Mouse (Mus musculus): ENCODE measurements around the gene Plvap. TPM values are rescaled to one million over a fixed set of nuclear protein-coding genes. Genes with fewer than 3 reads are reported as not detected.
"Not testable (repeated sequence)": the region's sequence is repeated elsewhere in the genome, so short reads cannot be mapped to it uniquely, and the experiment has no call there.

The Plvap gene
- total RNA-seq, 4 experiments from 2014 or later, result 195 to 255 (median 230) TPM

GRCm38 (mm10) chr8:71526272-71526671, 14.7 kb upstream of the Plvap start:
- DNase-seq, result no peak

- no peak for DNase-seq
Measured at GRCm38 (mm10) chr8:71525226-71526050, 13.9 kb upstream of the Plvap start, which contains the start of gene Ccdc194. Gene Ccdc194 (minus strand): TSS chr8:71525711.

DNA sequence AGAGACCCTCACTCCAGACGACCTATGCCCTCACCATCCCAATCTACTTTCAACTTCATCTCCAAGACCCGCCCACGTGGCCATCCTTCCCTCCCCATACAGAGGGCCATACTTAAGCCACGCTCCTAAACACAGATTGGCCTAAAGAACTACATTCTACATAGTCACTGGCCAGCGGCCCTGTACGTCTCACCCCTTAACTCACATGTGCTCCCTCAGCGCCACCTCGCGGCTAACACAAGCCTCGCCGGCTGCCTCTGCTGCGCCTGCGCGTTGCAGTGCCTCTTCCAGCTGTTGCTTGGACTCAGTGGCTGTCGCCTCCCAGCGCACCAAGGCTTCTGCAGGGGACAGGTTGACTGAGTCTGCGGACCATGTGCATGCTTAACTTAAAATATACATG, 10.1 kb upstream of the Plvap start:
- DNase-seq, result peak; percentile 89

DNA sequence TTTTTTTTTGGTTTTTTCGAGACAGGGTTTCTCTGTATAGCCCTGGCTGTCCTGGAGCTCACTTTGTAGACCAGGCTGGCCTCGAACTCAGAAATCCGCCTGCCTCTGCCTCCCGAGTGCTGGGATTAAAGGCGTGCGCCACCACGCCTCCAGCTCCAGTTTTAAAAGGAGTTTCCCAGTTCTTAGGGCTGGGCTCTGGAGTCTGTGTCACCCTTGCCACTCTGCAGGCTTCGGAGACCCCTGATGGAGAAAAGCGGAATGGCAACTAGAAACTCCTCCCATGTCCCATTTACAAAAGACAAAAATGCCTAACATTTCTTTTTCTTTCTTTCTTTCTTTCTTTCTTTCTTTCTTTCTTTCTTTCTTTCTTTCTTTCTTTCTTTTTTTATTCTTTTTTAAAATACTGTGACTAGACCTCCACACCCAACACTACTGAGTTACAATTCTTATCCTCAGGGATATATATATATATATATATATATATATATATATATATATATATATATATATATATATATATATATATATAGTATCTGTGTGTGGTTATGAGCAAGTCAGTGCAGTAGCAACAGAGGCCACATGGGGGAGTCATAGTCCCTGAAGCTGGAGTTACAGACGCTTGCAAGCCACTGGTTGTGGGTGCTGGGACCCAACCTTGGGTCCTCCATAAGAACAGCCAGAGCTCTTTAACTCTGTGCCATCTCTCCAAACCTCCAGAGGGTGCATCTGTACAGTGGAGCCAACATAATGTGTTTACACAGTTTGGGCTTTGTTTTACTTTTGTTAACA, 7.7 kb upstream of the Plvap start:
- not testable (repeated sequence) for DNase-seq

DNA sequence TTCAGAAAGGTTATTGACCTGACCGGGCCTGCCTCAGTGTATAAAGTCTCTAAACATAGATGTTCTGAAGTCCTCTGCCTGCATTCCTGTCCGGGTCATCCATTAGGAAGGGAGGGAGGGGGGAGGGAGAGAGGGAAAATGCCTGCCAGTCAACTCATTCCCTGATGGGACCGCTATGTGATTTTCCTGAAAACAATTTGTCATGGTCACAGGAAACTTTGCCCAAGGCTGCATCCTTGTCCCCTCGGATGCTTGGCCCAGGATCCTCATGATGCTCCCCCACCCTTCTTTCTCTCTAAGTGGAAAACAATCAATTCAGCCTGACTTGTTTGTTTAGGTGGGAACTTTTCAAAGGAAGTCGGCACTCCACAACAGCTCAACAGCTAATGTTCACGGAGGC, 5.2 kb upstream of the Plvap start:
- DNase-seq, result no peak

- DNase-seq, result no peak
Measured at GRCm38 (mm10) chr8:71515043-71515442, 3.5 kb upstream of the Plvap start.

DNA sequence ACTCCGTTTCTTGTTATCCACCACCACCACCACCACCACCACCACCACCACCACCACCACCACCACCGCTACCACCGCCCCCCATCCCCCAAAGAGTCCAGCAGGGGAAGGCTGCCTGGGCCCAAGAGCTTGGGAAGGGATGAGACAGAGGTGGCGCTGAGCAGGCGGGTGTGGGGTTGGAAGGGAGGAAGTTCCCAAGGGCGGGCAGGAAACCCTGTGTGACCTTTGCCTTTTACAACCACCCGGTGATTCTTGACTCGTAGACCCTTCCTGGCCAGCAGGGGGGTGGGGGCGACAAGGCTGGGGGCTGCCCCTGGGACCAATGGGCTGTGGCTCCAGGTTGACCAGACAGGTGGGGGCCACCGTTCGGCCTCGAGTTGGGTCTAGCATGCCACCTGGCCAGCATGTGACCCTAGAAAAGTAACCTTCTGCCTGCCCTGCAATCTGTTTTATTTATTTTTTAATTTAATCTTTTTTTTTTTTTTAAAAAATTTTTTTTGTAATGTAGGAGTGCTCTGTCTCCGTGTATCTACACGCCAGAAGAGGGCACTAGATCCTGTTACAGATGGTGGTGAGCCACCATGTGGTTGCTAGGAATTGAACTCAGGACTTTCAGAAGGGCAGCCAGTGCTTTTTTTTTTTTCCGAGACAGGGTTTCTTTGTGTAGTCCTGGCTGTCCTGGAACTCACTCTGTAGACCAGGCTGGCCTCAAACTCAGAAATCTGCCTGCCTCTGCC, 1.6 kb upstream of the Plvap start:
- DNase-seq, result no peak

DNA sequence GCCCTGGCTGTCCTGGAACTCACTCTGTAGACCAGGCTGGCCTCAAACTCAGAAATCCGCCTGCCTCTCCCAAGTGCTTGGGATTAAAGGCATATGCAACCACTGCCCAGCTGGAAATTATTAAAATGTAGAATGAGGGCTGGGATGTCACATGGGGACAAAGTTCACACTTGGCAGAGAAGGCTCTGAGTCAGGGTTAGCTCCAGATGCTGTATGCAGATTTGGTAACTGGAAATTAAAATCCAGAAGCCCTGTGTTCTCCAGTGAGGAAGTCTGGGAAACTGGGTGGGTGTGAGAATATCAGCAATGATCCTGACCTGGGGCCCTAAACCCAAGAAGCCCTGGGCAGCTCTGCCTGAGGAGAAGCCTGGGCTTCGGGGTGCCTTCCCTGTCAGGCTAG, 2.2 kb downstream of the Plvap start:
- DNase-seq, result no peak

GRCm38 (mm10) chr8:71507589-71508104, 3.9 kb downstream of the Plvap start:
- DNase-seq, result peak; percentile 61

- no peak for DNase-seq
Measured at GRCm38 (mm10) chr8:71505979-71506378, 5.6 kb downstream of the Plvap start.

GRCm38 (mm10) chr8:71505326-71505725, 6.2 kb downstream of the Plvap start:
- no peak for DNase-seq

DNA sequence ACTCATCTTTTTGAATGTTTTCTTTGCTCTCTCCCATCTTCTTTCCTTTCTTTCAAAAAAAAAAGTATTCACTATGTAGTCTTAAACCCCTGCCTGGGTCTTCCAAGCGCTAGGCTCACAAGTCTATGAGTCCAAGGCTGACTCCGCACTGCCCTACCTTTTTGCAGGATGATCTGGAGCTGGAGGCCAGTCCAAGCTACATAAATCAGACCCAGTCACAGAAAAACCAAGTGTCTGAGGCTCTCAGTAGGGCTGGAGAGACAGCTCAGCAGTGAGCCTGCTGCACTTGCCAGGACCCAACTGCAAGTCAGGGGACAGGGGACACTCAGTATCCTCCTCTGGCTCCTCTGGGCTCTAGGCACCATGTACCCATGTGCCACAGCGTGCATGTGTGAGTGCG, 7.2 kb downstream of the Plvap start:
- no peak for DNase-seq

- DNase-seq, result no peak
Measured at GRCm38 (mm10) chr8:71498816-71499690, 12.5 kb downstream of the Plvap start.

DNA sequence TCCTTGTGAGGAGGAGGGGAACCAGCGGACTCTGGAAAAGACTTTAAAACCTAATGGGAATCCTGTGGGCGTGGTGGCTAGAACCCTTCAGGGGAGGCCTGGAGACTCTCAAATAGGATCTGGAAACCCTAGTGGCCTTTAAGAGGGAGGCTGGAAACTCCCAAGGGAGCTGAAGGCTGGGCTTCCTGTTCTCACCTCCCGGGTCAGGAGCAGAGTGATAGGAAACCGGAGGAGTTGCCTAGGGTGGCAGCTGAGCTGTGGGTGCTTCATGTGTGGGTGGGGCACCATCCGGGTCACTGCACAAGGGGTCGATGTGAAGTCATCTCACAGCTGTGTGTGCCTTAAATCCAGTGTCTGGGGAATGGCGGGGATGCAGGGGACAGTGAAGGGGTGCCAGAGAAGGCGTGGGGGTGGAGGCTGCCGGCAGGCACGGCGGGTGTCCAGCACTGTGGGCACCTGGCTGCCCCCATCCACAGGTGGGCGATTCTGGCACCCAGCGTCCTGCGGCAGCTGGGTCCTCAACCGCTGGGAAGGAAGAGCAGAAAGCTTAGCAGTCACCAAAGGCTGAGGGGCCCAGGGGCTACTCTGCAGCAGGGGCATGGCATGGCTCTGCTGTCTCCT, 13.6 kb downstream of the Plvap start:
- DNase-seq, result no peak

DNA sequence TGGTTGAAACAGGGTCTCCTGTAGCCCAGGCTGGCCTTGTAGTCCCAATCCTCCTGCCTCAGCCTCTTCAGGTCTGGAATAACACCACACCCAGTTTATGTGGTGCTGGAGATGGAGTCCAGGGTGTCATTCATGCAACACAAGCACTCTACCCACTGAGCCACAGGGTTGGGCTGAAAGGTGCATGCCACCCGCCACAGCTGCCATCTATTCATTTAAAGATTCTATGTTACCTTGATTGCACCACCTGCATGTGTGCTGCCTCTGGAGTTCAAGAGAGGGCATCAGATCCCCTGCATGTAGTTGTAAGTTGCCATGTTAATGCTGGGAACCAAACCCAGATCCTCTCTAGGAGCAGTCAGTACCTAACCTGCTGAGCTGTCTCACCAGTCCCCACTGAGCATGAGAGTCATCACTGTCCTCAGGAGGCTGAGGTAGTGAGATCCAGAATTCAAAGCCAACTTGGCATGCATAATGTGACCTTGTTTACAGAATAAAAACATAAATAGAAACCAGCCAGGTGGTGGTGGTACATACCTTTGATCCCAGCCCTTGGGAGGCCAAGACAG, 14.4 kb downstream of the Plvap start:
- DNase-seq, result no peak

DNA sequence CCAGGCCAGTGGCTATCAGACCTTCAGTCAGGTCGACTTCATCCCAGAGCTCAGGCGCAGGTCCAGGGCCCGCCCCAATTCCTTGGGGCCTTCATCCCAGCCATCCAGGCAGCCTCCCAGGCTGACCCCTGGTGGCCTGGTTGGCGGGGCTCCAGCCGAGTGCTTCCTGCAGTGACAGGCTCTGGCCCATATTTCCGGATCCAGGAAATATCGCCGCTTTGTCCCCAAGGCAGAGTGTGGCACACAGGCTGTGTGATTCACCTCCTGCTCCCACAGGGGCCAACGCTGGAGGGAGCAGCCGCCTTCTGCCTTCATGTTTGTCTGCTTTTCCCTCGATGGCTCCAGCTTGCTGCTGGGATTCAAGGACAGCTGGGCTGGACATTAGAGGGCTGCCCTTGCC, 15.1 kb downstream of the Plvap start:
- DNase-seq, result peak; percentile 96

DNA sequence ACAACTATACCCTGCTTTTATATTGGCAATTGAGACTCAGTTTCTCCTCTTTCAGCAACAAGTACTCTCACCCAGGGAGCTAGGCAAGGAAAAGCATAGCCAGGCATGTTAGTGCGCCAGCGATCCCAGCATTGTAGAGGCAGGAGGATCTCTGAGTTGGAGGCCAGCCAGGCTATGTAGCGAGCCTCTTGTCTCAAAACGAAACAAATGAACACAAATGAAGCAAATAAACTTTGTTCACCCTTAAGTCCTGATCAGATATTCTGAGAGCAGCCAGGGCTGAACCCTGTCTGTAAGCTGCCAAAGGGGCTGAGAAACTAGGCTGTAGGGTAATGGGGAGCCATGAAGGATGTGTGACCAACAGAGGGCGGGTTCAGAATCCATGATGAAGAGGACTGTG, 15.7 kb downstream of the Plvap start:
- no peak for DNase-seq

DNA sequence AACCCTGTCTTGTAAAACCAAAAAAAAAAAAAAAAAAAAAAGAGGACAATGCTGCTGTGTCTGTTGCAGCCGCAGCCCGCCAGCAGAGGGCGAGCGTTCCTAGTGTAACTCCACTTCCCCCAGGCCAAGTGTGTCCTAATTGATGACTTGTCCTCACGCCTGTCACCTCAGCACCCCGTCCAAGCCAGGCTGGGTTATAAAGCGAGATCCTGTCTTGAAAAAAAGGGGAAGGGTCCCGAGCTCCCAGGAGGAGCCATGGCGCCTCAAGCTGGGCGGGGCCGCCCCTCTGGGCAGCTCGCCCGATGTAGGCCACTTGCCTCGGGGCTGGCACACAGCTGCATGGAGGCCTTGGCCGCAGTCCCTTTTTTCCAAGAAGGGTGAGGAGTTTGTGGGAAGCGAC, 16.5 kb downstream of the Plvap start:
- DNase-seq, result peak; percentile 80

DNA sequence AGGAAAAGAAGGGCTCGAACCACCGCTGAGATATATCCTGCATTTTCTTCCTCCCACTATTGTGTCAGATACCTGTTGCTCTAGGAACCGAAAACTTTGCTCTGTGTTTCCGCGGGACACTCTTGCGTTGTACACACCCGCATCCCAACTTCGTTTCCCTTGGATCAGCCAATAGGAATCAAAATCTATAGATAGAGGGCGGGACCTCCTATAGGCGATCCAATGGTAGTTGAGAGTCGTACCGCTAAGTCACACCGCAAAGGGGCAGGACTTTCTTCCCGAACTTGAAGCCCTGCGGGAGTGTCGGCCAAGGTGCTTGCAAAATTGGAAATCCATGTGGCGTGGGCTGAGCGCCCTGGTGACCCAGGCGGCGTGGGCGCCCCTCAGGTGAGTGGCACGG, 23.1 kb downstream of the Plvap start:
- DNase-seq, result peak; percentile 87

GRCm38 (mm10) chr8:71487691-71488445, 23.7 kb downstream of the Plvap start, which contains the start of gene Gtpbp3:
Gene Gtpbp3 (plus strand): TSS chr8:71488103.
- peak; percentile 73 for DNase-seq

Measured in adrenal gland, adult 8-10 months (tissue).